Mouse (Mus musculus) kidney, postnatal 14 days (tissue): ENCODE data around the gene Krtap4-7.
"Not testable (repeated sequence)": the region's sequence is repeated elsewhere in the genome, so short reads cannot be mapped to it uniquely, and the experiment has no call there.

Experiments used
- DNase-seq: peaks from one replicate; pipeline ENCODE4 v3.0.0; 2022; ENCODE audit warnings: mixed read lengths

Gene Krtap4-7

DNA sequence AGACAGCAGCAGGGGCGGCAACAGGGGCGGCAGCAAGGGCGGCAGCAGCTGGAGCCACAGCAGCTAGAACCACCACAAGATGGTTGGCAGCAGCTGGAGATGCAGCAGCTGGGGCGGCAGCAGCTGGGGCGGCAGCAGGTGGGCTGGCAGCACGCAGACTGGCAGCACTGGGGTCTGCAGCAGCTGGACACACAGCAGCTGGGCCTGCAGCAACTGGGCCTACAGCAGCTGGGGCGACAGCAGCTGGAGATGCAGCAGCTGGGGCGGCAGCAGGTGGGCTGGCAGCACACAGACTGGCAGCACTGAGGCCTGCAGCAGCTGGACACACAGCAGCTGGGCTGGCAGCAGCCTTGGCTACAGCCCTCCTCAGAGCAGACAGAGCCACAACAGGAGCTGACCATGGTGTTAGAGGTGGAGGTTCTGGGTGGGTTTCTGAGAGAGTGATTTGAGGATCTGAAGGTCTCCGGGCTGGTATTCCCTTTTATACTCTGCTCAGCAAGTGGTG is at the start of gene Krtap4-7:
Gene Krtap4-7 (minus strand): TSS at position 455 of the 505 bp plus-strand sequence.
- not testable (repeated sequence) for DNase-seq

DNA sequence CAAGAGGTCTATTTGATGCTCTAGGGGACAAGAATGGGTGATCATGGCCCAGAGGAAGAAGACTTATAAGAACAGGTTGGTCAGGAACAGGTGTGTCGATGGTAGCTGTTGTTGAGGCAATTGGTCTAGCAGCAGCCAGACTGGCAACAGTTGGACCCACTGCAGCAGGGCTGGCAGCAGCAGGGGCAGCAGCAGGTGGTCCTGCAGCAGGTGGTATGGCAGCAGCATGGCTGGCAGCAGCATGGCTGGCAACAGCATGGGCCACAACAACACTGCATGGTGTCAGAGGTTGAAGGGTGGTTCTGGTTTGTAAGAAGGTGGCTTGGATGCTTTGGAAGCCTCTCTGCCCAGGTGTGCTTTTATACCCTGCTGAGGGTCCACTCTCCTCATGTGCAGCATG is 46.6 kb upstream of the Krtap4-7 start, which contains the start of gene Gm14190:
Gene Gm14190 (minus strand): TSS at position 278 of the 400 bp plus-strand sequence.
- no peak for DNase-seq

DNA sequence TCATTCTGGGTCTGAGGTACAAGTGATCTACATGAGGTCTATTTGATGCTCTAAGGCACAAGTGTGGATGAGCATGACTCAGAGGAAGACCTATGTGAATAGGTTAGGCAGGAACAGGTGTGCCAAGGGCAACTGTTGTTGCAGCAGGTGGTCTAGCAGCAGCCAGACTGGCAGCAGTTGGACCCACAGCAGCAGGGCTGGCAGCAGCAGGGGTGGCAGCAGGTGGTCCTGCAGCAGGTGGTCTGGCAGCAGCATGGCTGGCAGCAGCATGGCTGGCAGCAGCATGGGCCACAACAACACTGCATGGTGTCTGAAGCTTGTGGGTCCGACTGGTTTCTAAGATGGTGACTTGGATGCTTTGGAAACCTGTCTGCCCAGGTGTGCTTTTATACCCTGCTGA is 41.3 kb upstream of the Krtap4-7 start:
- not testable (repeated sequence) for DNase-seq

DNA sequence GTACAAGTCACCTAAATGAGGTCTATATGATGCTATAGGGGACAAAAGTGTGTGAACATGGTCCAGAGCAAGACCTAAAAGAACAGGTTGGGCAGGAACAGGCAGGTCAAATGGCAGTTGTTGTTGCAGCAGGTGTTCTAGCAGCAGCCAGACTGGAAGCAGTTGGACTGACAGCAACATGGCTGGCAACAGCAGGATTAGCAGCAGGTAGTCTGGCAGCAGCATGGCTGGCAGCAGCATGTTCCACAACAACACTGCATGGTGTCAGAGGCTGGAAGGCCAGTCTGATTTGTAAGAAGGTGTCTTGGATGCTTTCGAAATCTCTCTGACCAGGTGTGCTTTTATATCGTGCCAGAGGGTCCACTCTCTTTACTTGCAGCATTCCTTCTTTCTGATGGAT is 39.6 kb upstream of the Krtap4-7 start:
- DNase-seq = no peak

DNA sequence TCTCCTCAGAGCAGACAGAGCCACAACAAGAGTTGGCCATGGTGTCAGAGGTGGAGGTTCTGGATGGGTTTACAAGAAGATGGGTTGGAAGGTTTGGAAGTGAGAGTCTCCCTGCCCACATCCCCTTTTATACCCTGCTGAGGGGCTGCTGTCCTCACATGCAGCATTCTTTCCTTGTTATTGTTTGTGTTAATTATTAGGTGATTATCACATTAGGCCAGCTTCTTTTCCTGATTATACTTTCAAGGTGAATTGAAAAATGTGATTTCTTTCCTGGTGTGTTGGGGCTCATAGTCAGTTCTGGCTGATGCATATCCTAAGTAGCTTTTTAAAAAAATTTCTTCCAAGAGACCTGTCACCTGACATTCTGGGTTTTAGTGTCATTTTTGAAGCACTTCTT is 22.0 kb upstream of the Krtap4-7 start, which contains the start of gene Krtap4-6:
Gene Krtap4-6 (minus strand): TSS at position 101 of the 400 bp plus-strand sequence.
- DNase-seq = no peak

DNA sequence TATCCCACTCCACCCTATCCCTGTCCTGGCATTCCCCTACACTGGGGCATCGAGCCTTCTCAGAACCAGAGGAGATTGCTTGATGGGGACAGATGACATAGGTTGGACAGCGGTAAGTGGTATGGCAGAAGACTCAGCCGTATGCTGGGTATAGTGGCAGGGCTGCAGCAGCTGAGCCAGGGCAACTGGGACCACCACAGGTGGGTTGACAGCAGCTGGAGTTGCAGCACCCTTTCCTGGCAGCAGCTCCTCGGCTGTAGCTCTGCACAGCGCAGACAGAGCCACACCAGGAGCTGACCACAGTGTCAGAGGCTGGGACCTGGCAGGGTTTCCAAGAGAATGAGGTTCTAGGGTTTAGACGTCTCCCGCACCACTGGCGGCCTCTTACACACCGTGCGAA is 18.9 kb upstream of the Krtap4-7 start:
- DNase-seq = no peak

DNA sequence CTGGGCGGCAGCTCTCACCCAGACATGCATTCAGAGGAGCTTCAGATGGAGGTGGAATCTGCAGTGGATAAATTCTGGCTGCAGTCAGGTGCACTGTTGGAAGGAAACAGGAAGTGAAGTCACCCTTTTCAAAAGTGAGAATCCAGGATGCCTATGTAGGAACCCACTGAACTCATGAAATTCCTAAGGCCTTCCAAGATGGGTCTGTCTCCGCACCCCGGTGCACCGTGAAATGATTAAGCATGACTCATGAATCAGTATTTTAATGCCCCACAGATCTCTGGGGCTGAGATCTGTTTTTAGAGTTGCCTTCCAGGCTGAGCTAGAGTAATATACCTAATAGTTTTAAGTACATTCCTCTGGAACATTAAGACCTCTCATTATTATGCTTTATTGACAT is 15.4 kb upstream of the Krtap4-7 start:
- DNase-seq = no peak

DNA sequence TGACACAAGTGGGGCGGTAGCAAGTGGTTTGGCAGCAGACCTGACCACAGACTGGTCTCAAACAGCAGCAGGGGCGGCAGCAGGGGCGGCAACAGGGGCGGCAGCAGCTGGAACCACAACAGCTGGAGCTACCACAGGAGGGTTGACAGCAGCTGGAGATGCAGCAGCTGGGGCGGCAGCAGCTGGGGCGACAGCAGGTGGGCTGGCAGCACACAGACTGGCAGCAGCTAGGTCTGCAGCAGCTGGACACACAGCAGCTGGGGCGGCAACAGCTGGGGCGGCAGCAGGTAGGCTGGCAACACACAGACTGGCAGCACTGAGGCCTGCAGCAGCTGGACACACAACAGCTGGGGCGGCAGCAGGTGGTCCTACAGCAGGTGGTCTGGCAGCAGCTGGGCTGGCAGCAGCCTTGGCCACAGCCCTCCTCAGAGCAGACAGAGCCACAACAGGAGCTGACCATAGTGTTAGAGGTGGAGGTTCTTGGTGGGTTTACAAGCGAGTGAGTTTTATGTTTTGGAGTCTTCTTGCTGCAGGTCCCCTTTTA is 14.7 kb upstream of the Krtap4-7 start, which contains the start of gene Gm11563:
Gene Gm11563 (minus strand): TSS at position 494 of the 544 bp plus-strand sequence.
- DNase-seq = not testable (repeated sequence)

DNA sequence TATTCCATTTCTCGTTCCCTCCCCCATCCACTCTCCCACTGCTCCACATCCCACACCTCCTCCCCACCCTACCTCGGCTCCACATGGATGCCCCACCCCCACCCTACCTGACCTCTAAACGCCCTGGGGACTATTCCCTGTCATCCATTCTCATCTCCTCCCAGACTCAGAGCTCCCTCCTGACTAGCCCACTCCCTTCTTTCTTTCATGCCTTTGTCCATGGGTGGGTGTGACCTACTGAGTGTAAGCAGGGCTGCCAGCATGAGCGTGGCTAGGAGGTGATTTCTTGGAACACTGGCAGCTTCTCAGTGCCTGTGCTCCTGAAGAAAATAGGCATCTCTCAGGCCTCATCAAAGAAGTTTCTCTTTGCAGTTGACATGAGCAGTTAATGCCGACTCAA is 13.2 kb upstream of the Krtap4-7 start:
- no peak for DNase-seq

DNA sequence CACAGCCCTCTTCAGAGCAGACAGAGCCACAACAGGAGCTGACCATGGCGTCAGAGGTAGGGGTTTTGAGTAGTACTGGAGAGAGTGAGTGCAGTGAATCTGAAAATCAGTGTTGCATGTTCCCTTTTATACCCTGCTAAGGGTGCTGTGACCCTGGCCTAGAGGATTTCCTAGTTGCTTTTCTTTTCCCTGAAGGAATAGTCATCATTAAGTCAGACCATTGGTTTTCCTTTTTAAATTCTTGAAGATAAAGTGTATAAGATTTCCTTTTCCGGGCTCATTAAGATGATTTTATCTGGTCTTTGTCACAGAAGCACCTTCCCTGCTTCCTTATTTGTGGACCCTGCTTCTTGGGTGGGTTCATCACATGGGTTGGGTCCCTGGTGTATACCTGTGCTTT is 6.2 kb upstream of the Krtap4-7 start, which contains the start of gene Gm11555:
Gene Gm11555 (minus strand): TSS at position 101 of the 400 bp plus-strand sequence.
- no peak for DNase-seq

DNA sequence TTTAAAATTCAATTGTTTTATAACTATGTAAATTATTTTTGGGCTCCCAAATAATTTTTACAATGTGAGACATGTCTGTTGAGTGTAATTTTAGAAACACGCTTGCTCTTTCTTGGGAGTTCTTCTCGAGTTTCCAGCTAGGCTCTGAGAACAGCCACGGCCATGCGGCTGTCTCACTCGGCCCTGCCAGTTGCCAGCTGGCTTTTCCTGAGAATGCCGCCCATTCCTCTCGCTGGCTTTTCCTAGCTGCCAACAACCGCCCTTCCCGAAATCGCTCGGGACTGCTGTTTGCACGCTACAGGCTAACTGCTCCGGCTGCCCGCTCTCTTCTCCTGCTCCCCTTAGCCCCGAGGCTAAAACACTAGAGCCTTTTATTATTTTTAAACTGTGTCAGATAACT is 2.6 kb upstream of the Krtap4-7 start:
- DNase-seq = no peak

DNA sequence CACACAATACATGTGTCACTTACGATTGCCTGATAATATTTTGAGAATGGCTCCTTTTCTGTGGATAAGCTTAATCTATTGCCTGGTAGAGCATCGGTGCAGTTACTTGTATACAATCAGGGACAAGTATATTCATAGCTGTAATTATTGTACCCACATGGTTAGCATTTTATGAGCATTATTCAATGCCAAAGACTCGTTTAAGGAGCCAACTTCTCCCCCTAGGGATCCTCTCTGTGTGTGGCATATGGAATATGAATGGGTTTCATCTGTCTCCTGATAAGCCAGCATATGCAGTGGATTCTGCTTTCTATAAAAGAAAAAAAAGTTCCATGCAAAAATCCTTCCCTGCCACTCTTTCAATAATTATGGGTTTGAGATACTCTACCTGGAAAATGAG is 462 bp upstream of the Krtap4-7 start:
- no peak for DNase-seq

DNA sequence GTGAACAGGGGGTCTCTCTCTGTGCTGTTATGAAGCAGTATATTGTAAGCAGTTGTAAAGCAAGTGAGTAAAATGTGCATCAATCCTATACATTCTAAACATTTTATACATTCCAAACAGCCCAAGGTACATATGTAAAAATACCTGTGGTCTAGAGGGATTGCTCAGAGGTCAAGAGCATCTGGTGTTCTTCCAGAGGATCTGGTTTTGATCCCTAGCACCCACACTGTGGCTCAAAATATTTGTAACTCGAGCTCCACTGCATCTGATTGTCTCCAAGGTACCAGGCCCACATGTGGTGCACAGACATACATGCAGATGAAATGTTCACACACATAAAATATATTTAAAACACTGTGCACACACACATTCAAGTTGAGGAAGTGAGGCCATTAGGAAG is 3.0 kb downstream of the Krtap4-7 start:
- no peak for DNase-seq

DNA sequence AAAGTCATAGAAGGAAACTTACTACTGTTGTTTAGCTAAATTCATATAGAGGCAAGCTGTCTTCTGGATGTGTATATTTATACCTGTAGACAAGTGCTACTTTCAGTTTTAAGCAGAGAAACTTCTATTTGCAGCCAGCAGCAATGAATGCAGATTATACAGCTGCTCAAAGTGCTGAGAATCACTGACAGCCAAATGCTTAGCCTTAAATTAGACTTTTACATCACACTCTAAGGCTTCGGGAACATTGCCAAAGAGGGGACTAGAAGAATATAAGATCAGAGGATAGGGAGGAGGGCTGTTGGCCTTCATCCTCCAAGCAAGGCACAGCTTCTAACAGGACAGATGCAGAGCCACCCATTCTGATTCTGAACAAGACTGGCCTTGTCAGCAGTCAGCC is 6.8 kb downstream of the Krtap4-7 start:
- DNase-seq = no peak

DNA sequence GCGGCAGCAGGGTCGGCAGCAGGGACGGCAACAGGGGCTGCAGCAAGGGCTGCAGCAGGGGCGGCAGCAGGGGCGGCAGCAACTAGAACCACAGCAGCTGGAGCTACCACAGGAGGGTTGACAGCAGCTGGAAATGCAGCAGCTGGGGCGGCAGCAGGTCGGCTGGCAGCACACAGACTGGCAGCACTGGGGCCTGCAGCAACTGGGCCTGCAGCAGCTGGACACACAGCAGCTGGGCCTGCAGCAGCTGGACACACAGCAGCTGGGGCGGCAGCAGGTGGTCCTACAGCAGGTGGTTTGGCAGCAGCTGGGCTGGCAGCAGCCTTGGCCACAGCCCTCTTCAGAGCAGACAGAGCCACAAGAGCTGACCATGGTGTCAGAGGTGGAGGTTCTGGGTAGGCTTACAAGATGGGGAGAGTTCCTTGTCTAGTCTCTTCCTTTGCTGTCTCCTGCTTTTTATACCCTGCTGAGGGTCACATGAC is 9.2 kb downstream of the Krtap4-7 start, which contains the start of gene Krtap4-2:
Gene Krtap4-2 (minus strand): TSS at position 432 of the 482 bp plus-strand sequence.
- no peak for DNase-seq

DNA sequence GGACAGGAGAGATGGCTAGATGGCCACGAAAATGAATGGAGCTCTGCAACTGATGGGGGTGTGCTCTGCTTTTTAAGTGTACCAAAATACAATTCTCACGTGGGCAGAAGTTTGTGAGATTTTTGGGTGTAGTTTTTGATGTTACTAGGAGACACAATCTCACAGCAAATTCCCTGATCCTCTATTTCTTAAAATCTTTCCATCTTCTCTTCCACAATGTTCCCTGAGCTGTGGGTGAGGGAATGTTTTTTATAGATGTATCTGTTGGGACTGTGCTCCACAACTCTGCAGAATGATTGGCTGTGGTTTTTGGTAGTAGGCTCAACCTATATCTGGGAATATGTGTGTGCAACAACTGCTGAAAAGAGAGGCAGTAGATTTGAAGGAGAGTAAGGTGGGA is 10.6 kb downstream of the Krtap4-7 start:
- DNase-seq = no peak

DNA sequence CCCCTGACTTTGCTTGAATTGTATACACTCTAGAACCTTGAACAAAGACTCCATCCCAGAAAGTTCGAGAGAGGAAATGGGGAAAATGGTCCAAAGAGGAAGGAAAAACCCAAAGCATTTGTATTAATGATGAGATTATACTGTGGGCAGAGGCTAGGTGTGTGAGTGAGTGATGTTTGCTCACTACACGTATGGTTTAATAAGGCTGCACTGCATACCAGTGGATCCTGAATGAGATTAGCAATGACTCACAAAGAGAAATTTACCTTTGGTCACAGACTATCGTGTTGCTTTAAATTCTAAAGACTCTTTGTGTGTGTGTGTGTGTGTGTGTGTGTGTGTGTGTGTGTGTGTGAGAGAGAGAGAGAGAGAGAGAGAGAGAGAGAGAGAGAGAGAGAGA is 13.0 kb downstream of the Krtap4-7 start:
- no peak for DNase-seq

DNA sequence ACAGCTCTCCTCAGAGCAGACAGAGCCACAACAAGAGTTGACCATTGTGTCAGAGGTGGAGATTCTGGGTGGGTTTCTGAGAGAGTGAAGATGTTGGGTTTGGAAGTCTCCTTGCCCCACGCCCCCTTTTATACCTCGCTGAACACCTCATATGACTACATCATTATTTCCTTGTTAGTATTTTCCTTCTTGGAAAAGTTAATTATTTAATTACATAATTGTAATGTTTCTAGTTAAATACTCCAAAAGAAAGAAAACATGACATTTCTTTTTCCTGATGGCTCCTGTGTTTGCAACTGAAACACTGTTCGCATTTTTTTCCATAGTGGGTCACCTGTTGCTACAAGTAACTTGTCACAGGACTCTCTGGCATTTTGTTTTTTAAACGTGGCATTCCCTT is 15.8 kb downstream of the Krtap4-7 start, which contains the start of gene Krtap4-1:
Gene Krtap4-1 (minus strand): TSS at position 101 of the 400 bp plus-strand sequence.
- no peak for DNase-seq

DNA sequence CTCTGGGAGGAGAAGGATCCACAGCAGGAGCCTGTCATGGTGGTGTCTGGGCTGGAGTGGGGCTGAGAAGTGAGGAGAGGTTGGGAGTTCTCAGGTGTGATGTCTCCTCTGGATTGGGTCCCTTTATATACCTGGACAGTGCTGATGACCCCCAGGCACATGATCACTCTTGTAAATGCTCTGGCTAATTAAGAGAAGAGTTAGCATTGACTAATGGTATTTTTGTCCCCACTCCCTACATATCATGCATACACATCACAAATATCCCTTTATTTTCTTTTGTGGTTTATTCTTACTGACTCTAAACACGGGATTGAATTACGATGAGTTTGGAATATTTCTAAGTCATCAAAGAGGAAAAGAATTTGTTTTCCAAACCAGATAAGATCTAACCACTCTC is 23.6 kb downstream of the Krtap4-7 start, which contains the start of gene Gm11562:
Gene Gm11562 (minus strand): TSS at position 101 of the 400 bp plus-strand sequence.
- DNase-seq = no peak

DNA sequence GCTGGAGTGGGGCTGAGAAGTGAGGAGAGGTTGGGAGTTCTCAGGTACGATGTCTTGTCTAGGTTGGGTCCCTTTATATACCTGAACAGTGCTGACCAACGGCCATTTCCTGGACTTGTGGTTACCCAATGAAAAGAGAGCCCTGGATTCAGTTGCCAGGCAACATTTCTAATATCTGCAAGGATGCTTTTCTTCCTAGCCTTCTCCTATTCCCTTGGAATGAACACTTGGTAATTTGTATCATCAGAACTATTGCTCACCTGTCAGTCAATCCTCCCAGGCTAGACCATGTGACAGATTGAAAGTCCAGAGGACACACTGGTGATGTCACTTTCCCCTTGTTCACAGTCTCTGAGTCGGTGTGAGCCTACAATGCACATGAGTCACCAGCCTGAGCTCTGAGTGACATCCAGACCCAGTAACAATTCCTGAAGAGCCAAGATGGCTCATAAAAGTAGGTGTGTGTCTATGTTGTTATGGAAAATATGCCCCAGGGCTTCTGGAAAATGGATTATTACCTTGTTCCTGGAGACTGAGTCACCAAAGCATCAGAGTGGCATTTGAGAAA is 29.0 kb downstream of the Krtap4-7 start, which contains the start of gene Krtap2-4:
Gene Krtap2-4 (minus strand): TSS at position 51 of the 568 bp plus-strand sequence.
- no peak for DNase-seq

DNA sequence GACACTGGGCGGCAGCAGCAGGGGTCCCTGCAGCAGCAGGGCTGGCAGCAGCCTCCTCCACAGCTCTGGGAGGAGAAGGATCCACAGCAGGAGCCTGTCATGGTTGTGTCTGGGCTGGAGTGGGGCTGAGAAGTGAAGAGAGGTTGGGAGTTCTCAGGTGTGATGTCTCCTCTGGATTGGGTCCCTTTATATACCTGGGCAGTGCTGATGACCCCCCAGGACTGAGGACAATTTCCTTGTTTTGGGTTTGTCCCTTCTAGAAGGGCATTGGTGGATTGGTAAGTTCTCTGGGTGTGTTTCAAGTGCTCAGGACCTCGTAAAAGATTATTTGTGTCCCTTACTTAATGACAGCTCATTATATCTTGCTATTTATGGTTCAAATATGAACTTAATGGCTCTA is 33.8 kb downstream of the Krtap4-7 start, which contains the start of gene Gm11937:
Gene Gm11937 (minus strand): TSS at position 101 of the 400 bp plus-strand sequence.
- not testable (repeated sequence) for DNase-seq

DNA sequence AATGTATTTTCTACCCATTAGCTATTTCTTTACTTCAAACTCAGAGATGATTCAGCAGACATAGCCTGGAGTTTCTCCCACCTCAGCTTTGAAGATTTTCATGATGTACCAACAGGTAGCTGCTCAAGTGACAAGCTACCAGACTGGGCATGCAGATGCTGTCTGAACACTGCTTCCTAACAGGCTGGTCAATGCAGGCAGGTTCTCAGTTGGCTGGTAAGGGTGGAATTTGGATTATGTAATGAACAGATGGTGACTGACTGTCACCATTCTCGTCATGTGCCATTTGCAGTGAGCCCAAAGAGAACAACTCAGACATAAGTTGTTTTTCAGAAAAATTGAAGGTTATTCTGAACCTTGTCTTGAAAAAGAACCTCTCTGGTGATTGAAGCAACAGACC is 34.8 kb downstream of the Krtap4-7 start:
- no peak for DNase-seq

DNA sequence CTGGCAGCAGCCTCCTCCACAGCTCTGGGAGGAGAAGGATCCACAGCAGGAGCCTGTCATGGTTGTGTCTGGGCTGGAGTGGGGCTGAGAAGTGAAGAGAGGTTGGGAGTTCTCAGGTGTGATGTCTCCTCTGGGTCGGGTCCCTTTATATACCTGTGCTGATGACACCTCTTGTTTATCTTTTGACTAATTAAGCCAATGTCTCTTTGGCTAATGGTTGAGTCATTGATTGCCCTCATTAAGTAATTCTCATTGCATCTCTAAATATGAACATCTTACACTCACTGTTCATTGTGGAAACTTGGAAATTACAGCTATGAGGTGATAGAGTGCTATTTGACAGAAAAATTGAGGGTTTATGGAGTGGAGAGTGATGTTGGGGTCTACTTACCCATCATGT is 40.7 kb downstream of the Krtap4-7 start, which contains the start of gene Gm11938:
Gene Gm11938 (minus strand): TSS at position 101 of the 400 bp plus-strand sequence.
- not testable (repeated sequence) for DNase-seq

DNA sequence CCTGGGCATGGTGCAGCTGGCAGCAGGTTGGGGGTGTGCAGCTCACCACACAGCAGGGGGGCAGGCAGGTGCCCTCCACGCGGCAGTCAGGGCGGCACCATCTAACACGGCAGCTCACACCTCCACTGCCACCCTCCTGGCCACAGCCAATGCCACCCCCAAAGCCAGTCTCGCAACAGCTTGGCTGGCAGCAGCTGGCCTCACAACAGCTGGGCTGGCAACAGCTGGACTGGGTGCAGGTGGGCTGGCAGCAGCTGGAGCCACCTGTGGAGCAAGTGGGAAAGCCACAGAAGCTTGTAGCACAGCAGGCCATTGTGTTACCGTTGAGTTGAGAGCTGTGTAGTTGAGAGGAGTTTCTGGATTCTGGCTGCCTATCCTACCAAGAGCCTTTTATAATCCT is 46.1 kb downstream of the Krtap4-7 start, which contains the start of gene Krtap9-3:
Gene Krtap9-3 (minus strand): TSS at position 364 of the 400 bp plus-strand sequence.
- not testable (repeated sequence) for DNase-seq
